Mouse (Mus musculus) heart, postnatal 14 days (tissue): ENCODE measurements around the gene Npas3. TPM values are rescaled to one million over a fixed set of nuclear protein-coding genes. Genes with fewer than 3 reads are reported as not detected.

Source experiments
- DNase-seq, 2 experiments: peaks; one replicate each; pipeline ENCODE4 v3.0.0; 2021 to 2022
- intact Hi-C: fragments of 180-260 bp; cut with DNase I; formaldehyde crosslinking; loops from one replicate; pipeline ENCODE4 v1.15.1; 2025
- total RNA-seq, 2 experiments: library from RNA; stranded (reverse); gene quantifications; 2 replicates each; pipeline ENCODE4 v1.2.3; 2021

Gene Npas3
- total RNA-seq, 2 experiments from 2014 or later: 0.90 to 1.1 TPM

DNA sequence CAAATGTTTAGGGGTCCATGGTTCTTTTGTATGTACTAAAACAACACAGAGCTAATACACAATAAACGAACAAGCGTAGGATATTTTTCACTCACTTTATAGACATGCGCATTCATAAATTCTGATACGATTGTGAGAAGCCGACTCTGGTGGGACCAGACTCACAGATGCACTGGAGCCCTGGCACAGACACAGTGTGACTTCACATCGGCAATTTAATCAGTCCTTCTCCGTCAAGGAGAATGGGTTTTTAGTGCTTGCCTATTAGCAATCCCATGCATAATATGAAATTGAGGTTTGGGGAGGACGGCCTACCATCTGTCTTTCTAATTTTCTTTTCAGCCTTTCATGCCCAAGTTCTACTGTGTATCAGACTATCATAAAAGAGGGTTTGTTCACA, 771.5 kb downstream of the Npas3 start:
- no peak for DNase-seq
- intact Hi-C loops: no loop called here

DNA sequence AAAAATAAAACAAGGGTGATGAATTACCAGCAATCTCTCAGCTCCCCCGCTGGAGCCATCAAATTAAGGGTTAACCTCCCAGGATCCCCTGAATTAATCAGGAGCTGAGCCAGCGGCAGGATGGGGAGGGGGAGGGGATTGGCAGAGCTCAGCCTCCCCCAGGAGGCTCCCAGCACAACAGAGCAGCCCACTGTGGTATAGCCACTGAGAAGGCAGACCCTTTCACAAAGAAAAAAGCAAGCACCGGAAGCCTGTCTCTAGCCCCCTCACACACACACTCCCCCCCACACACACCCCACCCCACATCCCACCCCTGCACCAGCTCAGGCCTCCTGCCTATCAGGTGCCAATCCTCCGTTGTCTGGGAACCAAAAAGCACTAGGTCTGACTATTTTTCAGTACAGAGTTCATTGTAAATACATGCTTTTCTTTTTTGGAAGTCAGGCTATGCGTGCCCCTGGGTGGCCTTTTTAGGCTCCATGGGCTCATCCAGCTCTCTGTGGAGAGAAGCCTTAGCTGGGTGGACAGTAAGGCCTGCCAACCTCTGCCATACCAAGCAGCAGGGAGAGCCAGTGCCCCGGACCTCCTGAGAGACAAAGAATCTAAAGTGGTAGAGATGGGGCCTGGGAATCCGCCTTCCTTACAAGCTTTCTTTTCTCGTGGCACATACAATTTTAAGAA, 786.3 kb downstream of the Npas3 start:
- intact Hi-C loops: no loop called here
- no peak for DNase-seq

DNA sequence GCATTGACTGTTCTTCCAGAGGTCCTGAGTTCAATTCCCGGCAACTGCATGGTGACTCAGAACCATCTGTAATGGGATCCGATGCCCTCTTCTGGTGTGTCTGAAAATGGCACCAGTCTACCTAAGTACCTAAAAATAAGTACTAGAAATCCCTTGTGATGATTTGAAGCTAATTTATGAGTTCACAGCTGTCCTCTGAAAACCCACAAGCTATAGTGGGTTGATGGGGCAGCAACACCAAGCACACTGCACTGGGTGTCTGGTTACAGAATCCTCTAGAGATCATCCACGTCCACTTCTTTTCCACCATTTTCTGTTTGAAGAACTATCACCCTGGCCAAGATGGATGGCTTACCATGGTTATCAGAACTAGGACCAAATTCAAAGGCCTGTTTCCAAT, 789.1 kb downstream of the Npas3 start:
- intact Hi-C loops: no loop called here

DNA sequence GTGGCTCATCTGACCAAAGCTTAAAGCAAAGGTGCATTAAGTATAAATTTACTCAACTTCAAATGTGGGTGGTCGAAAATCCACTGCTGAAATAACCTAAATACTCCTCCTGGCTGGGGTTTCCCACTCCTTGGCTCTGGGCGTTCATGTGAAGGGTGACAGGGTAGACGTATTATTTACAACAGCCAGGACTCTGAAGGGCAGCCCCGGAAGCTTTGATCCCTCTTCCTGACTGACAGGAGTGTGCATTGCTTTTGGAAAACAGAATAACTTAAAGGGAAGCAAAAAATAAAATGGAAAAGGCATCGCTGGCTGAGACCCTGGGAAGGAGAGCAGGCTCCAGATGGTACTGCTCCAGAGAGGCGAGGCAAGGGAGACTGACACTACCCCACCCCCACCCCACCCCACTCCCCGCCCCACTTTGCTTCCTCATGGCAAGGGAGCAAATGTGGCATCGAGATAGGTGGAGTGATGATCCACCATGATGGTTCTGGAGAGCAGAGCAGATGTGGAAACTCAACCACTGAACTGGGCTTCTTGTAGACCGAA, 794.6 kb downstream of the Npas3 start:
- intact Hi-C loops: no loop called here
- DNase-seq: no peak

More for the DNA sequence above, 789.1 kb downstream of the Npas3 start:
- no peak for DNase-seq

DNA sequence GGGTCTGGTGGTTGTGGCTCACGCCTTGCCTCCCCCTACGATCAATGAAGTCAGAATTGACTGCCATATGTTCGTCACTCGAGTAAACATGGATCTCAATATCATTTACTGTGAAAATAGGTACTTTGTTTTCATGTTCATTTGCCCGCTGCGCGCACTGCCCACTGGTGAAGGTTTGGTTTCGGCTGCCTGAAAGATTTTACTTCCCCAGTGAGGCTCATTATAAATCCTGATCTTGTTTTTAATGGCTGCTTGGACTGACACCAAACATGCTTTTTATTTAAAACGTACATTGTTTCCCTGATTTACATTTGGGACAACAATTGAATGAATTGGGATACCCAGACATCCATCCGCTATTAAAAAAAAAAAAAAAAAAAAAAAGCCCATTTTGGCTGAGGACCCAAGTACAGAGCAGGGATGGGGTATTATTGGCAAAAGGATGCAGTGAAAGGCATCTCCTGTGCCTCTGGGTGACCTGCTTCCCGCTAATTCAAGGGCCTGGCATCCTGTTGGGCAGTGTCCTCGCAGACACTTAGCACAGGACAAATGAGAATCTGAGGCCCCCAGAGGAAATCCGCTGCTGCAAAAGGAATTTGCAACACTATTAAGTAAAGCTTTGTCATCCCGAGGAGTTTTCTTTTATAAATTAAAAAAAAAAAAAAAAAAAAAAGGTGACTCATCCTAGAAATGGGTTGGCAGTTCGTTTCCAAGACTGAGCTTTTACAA, 796.3 kb downstream of the Npas3 start:
- no peak for DNase-seq
- intact Hi-C loops: no loop called here

DNA sequence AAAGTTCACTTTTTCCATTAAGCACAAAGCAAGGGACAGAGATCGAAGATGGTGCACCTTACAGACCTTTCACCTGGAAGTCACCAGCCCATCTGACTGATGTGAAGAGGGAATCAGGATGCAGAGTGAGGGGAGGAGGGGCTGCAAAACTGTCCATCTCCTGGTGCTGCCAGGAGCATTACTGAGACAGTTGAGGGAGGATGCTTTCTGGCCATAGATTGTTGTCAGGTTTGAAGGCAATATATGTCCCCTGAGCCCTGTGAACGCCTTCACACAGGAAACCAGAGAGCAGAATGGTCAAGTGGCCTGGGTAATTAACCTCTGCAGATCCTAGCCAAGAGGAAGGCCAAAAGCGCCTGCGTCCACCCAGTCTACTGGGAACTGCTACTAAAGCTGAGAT, 796.9 kb downstream of the Npas3 start:
- intact Hi-C loops: no loop called here
- DNase-seq: no peak

DNA sequence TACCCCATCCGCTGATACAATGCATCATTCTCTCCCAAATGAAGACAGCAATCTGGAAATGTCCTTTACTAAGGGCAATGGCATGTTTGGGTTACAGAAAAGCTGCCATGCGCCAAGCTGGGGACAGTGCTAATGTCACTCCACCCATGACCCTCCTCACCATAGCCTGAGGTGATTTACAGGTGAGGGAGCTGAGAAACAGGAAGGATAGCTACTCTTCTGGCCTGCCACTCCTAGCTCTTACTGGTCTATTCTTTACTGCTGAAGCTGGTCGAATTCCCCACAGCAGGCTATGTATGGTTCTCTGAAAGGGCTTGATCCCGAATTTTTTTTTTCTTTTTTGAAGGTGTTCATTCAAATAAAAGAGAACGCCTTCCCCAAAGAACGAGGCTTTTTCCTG, 798.3 kb downstream of the Npas3 start:
- intact Hi-C loops: no loop called here
- no peak for DNase-seq

DNA sequence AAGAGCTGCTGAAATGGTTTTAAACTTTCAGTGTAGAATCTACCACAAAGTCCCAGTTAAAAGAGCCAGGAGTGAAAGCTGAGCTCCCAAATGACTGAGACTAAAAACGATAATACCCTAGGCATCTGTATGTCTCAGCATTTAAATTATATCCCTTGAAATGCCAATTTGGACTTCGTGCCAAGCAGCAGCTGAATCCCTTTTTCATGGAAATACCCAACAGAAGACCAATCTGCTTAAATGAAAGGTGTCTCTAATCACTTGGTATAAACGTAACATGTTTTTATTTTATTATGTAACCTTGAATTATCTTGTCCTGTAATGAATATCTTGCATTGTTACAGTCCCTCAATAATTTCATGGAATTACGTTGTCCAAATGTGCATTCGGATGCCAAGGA, 799.6 kb downstream of the Npas3 start:
- no peak for DNase-seq
- intact Hi-C loops: no loop called here

DNA sequence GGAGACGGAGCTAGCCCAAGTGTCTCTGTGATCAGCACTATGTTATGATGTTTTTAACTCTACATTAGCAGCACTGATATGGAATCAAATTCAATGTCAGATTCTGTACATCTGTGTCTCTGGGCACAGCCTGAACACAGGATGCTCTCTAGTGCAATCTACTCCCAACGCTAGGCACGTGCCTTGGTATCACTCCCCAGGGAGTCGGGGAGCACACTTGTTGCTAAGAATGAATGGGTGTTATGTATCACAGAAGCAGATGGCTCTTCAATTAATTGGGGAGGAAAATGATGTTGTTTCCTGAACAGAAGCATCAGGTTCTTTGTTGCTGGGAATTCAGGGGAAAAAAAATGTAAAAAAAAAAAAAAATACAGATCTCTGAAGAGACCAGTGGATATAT, 801.4 kb downstream of the Npas3 start:
- intact Hi-C loops: no loop called here

DNA sequence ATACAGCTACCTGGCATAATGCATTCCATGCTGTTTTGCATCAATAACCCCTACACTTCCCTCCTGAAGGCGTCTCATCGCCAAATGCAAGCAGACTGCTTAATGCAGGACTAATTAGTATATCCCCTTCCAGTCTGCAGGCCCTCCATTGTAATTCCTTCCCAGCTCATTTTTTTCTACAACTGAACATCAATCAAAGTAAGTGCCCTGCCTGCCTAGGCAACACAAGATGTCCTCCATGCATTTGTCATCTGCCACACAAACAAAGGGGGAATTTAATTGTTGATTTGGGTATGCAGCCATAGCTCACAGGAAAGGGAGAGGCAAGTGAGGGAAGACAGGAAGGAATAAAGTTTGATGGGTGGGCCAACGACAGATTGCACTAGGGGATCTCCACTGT, 804.5 kb downstream of the Npas3 start:
- no peak for DNase-seq
- intact Hi-C loops: no loop called here

More for the DNA sequence above, 801.4 kb downstream of the Npas3 start:
- no peak for DNase-seq

DNA sequence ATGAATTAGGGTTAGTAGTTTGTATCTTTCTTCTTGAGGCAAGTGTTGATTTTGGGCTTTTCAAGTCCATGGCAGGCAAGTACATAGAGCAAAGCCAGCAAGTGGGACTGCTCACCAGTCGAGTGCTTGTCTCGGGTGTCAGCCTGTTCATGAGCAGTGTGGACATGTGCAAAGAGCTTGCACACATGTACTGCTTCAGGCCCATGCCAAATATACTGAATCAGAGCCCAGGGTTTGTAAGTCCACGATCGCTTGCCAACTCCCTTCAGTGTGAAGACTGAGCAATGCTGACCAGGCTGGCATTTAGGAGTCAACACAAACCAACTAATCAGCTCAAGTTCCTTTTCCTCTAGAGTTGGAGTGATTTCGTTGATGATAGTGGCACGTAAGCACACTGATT, 805.1 kb downstream of the Npas3 start:
- DNase-seq: no peak
- intact Hi-C loops: no loop called here

DNA sequence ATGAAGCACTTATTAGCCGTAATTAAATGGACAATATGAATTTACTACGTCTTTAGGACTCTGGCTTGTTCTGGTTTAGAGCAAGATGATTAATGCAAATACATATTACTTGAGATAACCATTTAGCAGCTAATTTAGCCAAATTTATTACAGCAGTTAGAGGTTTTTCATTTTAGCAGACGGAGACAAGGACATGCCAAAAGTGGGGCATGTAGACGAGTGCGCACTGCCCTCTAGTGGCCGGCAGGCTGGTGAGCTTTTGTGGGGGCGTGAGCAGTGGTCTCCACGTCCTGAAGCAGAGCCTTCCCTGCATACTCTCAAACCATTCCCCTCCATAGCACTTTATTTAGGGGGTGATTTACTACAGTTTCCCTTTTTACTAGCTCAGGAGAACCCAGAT, 812.3 kb downstream of the Npas3 start:
- intact Hi-C loops: loop anchor here (2.0 to 10.0 kb wide), 4 partner anchors 306 to 1143 kb away; no protein-coding TSS in a partner anchor
- DNase-seq: peak; percentile 80 to 85

DNA sequence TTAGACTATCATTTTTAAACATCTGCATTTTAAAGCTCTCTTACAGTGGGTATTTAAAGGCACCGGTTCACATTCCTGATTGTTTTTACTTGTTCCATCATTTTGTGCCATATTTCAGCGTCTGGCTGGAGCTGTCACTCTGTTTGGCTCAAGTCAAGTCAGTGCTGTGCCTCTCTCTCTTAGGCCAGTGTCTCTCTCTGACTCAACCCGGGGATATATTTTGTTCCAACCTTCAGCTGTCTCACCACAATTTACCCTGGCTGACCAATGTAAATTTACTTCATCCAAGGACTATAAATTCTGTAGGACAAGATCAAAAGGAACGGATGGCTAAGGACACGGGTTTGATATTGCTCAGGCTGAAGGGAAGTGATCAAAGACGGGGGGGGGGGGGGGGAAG, 812.7 kb downstream of the Npas3 start:
- DNase-seq: no peak
- intact Hi-C loops: loop anchor here (2.0 to 10.0 kb wide), 4 partner anchors 306 to 1144 kb away; no protein-coding TSS in a partner anchor

DNA sequence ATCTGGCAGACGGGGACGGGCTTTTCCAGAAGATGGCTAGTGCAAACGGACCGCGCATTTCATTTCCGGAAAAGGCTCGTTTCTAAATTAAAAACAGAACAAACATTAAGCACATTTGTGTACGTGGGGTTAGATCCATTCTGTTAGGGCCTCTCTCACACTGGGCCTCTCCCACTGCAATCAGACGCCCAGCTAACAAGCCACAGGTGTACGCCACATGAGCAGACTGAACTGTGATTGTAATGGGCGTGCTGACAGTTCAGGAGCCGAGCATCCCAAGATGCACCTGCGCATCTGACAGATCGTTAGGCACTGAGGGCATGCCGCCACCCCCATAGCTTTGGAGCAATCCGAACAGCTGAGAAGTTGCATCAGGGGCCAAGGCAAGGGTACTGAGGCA, 816.5 kb downstream of the Npas3 start:
- intact Hi-C loops: loop anchor here (5.0 to 10.0 kb wide), 3 partner anchors 310 to 1148 kb away; no protein-coding TSS in a partner anchor
- no peak for DNase-seq

DNA sequence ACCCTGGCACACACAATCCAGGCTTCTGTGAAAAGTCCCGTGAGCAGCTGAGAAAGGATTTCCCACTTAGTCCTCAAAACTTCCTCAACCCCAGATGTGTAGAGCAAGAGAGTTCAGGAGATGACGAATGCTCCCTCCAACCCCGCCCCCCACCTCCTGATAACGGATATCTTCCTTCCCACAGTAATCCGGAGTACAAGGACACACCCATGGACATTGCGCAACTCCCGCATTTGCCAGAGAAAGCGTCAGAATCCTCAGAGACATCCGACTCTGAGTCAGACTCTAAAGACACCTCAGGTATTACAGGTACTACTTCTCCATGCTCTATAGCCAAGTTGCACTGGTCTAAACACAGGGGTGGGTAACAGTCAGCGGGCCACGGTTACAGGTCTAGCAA, 817.1 kb downstream of the Npas3 start:
- peak in 1 of 2 experiments; percentile 3 for DNase-seq
- intact Hi-C loops: loop anchor here (10.0 kb wide), 2 partner anchors 311 to 811 kb away; no protein-coding TSS in a partner anchor

DNA sequence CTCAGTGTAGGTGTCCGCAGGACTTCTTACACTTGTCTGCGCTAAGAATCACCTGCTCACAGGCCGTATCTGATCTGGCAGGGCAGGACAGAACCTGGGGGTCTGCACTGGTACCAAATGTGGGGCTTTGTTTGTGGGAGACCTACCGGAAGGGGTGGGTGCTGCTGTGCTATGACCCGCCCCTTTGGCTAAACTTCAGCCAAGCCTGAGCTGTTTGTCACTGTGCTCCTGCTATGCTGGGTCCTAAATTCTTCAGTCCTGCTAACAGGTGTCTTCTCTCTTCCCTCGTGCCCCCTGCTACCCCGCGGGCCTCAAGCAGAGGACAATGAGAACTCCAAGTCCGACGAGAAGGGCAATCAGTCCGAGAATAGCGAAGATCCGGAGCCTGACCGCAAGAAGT, 818.9 kb downstream of the Npas3 start:
- DNase-seq: no peak
- intact Hi-C loops: loop anchor here (10.0 kb wide), 2 partner anchors 313 to 813 kb away; no protein-coding TSS in a partner anchor

DNA sequence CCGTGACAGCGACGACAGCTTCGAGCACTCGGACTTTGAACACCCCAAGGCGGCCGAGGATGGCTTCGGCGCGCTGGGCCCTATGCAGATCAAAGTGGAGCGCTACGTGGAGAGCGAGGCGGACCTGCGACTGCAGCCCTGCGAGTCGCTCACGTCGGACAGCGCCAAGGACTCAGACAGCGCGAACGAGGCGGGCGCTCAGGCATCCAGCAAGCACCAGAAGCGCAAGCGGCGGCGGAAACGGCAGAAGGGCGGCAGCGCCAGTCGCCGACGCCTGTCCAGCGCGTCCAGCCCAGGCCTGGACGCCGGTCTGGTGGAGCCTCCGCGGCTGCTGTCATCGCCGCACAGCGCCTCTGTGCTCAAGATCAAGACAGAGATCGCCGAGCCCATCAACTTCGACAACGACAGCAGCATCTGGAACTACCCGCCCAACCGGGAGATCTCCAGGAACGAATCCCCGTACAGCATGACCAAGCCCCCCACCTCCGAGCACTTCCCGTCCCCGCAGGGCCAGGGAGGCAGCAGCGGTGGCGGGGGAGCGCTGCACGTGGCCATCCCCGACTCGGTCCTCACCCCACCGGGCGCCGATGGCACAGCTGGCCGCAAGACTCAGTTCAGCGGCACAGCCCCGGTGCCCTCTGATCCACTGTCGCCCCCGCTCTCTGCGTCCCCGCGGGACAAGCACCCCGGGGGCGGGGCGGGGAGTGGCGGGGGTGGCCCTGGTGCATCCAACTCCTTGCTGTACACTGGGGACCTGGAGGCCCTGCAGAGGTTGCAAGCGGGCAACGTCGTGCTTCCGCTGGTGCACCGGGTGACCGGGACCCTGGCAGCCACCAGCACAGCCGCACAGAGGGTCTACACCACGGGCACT, 819.6 kb downstream of the Npas3 start:
- DNase-seq: peak; percentile 55 to 57
- intact Hi-C loops: loop anchor here (10.0 kb wide), 2 partner anchors 313 to 813 kb away; no protein-coding TSS in a partner anchor

DNA sequence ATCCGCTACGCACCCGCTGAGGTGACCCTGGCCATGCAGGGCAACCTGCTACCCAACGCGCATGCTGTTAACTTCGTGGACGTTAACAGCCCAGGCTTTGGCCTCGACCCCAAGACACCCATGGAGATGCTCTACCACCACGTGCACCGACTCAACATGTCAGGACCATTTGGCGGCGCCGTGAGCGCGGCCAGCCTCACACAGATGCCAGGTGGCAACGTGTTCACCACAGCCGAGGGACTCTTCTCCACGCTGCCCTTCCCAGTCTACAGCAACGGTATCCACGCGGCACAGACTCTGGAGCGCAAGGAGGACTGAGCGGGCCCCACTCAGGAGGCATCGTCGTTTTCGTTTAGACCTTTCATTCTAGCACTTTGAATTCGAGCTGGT, 820.3 kb downstream of the Npas3 start:
- DNase-seq: no peak
- intact Hi-C loops: loop anchor here (10.0 kb wide), 2 partner anchors 314 to 814 kb away; no protein-coding TSS in a partner anchor

DNA sequence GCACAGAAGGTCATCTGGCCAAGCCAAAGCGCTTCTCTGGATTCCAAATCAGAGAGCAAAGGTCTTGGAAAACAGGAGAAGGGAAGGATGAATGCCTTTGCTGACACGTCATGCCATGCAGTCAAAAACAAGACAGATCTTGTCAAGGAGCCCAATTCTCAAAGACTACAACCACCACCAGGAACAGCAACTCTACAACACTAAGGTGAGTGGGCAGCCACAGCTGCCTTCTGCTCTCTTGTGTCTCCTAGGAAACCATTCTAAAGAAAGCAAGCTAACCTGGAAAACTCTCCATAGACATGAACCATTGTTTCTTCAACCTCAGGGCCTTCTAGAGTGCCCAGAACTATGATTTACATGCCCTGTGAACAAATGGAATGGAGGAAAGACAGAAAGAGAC, 825.5 kb downstream of the Npas3 start:
- no peak for DNase-seq
- intact Hi-C loops: no loop called here

DNA sequence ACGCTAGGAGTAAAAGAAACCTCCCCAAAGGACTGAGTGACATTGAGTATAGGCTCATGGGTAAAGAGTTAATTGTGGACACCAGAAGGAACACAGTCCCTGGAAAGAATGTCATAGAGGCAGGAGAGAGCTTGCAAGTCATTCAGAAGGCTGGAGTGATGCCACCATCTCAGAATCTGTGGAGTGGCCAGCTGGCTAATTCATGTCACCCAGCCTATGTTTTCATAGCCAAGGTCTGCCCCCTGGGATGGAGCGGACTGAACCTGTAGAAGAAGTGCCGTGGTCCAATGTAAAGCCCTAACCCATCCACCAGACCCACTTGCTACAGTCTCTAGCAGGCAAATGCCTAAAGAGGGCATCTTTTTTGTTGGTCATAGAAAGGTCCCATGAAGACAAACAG, 832.5 kb downstream of the Npas3 start:
- DNase-seq: no peak
- intact Hi-C loops: no loop called here
